Mouse (Mus musculus) right cerebral cortex, adult 2 months (tissue): Measurements from ENCODE around the gene Fbxl15.

Experiments used
- DNase-seq, 2 experiments: peaks; one replicate each; pipeline ENCODE4 v3.0.0; 2021 to 2022; ENCODE audit warnings: low spot score in 2 of 2

Gene Fbxl15

GRCm38 (mm10) chr19:46308706-46309435 is 19.1 kb upstream of the Fbxl15 start:
- DNase-seq = peak; percentile 88 to 91

DNA sequence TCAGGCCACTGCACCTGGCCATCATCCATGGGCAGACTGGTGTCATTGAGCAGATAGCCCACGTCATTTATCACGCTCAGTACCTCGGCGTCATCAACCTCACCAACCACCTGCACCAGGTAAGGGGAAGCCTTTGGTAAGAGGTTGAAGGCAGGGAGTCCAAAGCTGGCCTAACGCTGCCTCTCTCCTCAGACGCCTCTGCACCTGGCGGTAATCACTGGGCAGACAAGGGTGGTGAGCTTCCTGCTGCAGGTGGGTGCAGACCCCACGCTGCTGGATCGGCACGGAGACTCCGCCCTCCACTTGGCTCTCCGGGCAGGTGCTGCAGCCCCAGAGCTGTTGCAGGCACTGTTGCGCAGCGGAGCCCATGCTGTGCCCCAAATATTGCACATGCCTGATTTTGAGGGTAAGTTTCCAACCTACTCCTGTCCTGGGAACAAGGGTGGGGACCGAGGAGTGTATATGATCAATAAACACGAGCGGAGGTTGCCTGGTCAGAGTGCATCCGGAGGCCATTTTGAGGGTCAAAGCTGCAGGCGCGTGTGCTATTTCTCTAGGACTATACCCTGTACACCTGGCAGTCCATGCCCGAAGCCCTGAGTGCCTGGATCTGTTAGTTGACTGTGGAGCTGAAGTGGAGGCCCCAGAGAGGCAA is 18.2 kb upstream of the Fbxl15 start:
- DNase-seq = peak in 1 of 2 experiments; percentile 8

GRCm38 (mm10) chr19:46310312-46310865 is 17.6 kb upstream of the Fbxl15 start:
- peak in 1 of 2 experiments; percentile 7 for DNase-seq

- no peak for DNase-seq
These were observed 16.6 kb upstream of the Fbxl15 start for GRCm38 (mm10) chr19:46311341-46311740.

DNA sequence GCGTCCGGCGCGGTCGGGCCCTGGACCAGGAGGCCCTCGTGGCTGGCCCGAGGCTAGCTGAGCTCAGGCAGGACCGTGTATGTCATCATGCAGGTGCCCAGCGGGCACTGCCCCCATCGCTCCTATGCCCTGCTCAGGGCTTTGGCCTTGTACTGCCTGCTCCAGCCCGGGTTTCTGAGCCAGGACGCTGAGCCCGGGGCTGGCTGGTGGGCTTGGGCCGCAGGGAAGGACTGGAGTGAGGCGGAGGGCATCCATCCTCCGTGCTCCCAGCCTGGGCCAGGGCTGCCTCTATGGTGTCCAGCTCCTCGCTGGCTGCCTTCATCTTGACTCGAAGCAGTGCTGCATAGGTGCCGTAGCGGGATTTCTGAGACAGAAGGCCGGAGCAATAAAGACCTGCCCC is 15.4 kb upstream of the Fbxl15 start:
- no peak for DNase-seq

DNA sequence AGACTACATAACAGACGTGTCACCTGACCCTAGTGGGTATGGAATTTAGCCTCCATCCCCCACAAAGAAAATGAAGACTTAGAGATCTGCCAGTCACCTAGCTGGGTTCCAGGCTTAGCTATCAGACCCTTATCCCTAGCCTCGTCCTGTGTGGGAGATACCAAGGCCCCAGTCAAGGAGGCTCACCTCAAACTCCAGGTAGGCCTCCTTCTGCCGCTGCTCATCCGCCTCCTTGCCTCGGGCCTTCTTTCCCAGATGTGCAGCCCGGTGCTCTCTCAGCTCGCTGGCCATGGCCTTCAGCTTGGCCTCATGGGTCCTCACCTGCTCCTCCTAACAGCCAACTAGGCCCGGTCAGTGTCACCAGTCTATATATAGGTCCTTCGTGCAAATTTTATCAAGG is 14.9 kb upstream of the Fbxl15 start:
- no peak for DNase-seq

- DNase-seq = no peak
These were observed 14.4 kb upstream of the Fbxl15 start for GRCm38 (mm10) chr19:46313591-46313990.

- DNase-seq = no peak
These were observed 13.8 kb upstream of the Fbxl15 start for GRCm38 (mm10) chr19:46314151-46314601.

GRCm38 (mm10) chr19:46314872-46315742 is 12.9 kb upstream of the Fbxl15 start:
- DNase-seq = peak in 1 of 2 experiments; percentile 47

GRCm38 (mm10) chr19:46315752-46316610 is 12.0 kb upstream of the Fbxl15 start:
- no peak for DNase-seq

GRCm38 (mm10) chr19:46316846-46317545 is 11.0 kb upstream of the Fbxl15 start:
- peak; percentile 82 to 88 for DNase-seq

DNA sequence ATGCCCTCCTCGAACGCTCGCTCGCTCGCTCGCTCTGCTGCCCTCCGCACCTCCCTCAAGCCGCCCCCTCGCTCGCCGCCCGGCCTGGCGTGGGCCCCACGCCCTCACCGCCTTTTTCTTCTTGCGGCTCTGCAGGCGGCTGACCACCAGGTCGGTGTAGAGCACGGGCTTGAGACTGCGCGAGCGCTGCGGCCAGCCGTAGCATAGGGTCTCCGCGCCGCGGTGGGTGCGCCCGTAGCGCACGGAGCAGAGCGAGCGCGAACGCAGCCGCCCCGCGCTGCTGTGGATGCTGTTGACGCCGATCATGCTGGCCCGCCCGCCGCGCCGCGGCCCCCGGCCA is 10.5 kb upstream of the Fbxl15 start:
- DNase-seq = no peak

DNA sequence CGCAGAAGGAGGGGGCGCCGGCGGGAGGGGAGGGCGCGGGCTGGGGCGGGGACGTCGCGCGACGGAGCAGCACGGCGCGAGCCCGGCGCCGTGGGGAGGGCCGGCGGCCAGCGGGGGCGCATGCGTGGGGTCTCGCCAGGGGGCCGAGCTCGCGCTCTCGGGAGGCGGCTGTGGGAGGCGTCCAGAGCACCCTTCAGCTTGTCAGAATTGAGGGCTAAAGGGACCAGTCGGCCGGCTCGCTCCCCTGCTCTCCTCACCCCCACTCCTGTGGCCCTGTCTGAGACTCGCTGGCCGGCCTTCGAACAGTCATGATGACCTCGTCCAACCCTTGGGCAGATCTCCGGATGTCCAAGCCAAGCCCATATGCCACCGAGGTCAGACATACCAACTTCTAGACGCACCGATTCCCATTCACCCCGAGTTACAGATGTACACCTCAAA is 9.9 kb upstream of the Fbxl15 start:
- DNase-seq = no peak

DNA sequence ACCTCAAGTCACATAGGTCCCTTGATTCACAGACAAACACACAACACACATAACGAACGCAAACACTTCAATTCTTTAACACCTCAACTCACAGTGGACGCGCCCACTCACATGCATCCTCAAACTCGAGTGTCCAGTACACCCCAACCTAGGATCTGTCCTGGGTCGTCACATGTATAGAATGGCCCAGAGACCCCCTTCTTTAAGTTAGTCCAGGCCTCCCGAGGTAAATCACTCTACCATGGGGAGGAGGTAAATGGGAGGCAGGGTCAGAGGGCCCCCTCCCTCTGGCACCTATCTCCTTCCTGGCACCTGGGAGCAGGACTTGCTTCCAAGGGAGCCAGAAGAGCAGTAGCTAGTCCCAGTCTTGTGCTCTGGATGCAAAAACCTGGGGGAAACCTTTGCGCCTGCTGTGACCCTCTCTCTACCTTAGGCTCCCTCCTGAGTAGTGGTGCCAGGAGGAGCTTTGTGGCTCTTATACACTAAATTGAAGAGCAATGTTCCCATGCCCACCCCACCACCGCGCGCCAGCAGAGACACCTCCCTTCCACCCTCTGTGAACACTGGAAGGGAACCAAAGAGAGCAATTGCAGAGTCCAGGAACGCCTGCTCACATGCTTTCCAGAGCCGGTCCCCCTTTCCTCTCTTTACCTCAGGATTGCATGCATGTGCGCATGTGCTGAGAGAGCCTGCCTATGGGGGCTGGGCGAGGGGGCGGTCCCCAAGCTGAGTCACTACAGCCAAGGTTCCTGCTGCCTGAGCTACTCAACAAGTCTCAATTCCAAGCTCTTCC is 9.2 kb upstream of the Fbxl15 start:
- DNase-seq = peak; percentile 94 to 96

GRCm38 (mm10) chr19:46320076-46320785 is 7.8 kb upstream of the Fbxl15 start:
- no peak for DNase-seq

DNA sequence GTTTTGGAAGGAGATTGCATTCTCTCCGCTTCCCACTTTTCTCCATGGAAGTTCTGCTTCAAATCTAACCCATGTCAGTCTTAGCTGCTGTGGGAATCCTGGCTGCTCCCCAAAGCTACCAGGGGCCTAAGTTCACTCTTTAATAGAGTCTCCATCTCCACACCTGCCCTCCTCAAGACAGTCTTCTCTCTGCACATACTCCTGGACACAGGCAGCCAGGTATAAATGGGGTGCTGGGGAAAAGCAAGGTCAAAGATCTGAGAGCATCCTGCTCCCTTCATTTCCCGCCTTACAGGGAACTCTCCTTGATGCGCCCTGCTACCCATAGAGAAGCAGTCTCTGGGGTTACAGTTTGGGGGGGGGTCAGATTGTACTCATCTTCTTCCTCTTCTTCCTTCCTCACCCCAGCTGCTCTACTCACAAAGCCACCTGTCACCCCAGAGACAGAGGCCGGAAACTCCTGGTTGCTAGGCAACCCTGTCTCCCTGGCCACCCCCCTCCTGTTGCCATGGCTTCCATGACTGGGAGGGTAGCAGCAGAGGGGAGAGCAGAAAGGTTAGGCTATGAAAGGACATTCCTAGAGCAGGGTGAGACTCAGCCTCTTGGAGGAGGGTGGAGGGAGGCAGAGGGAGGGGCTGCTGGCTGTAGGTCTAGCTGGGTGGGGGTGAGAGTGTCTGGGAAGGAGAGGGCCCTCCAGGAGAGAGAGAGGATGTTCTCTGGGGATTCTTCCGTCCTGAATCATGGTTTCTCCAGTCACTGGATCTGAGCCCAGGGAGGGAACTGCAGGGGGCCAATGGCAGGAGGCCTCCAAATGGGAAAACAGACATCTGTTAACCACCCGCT is 6.7 kb upstream of the Fbxl15 start:
- DNase-seq = no peak

DNA sequence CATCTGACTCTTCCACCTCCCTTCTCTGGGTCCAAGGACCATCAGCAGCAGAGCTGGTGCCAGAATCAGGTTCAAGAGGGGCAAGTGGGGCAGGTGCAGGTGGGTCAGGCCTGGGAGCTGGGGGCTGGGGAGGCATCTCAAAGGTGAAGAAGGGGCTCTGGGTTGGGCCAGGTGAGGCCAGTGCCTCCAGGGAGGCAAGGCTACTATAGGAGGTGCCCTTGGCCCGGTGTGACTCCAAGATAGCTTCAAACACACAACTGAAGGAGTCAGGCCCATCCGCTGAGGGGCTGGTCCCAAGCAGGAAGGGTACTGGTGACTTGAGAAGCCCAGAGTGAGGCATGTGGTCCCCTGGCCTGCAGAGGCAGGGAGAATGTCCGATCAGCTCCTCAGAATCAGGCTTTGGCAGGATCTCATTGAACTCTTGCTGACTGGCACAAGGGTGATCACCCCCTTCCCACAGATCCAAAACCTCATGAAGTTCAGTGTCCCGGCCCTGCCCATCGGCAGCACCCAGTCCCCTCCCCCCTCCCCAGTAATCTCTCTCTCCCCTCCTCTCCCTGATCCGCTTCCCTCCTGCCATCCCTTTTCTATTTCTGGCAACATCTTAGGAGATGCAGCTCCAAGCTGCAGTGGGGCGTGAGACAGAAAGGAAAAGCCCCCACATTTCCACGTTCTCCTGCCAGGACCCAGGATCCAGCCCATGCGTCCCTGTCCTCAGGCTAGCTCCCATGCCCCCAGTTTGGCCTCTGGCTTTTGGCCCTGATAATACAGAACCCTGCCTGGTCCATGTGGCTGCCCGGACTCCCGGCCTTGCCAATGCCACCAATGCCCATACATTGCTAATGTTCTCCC is 5.6 kb upstream of the Fbxl15 start:
- DNase-seq = no peak
